Mouse (Mus musculus): ENCODE measurements around the gene Fam160b1. TPM values are rescaled to one million over a fixed set of nuclear protein-coding genes. Genes with fewer than 3 reads are reported as not detected.
A peak's percentile ranks its signal among the peaks of the same experiment; 100 is the strongest.

The Fam160b1 gene
- polyA plus RNA-seq, 1 experiment = 8.0 TPM

- no peak overlapping the region for H3K4me3 ChIP-seq (ENCODE audit: insufficient read depth, low read depth, low read length)
- H3K4me1 ChIP-seq (ENCODE audit: control insufficient read depth, insufficient read depth, low read length) = no peaks in the 10 kb centered on the region; the same call in 1 of the 2 replicates
- 54% methylated on average over 12 of the region's 12 CpGs for WGBS
- peak; percentile 56 for DNase-seq
- no peaks in the 10 kb centered on the region for H3K27me3 ChIP-seq (replicated peaks; ENCODE audit: control insufficient read depth, insufficient read depth, low read length)
- peak; percentile 25; the same call in 1 of the 2 replicates for TF ChIP-seq CTCF (conservative IDR thresholded peaks at IDR 0.05; ENCODE audit: insufficient read depth, insufficient read length, low read depth, low read length)
- TF ChIP-seq POLR2A (IDR thresholded peaks at IDR 0.05; ENCODE audit: low read depth, low read length) = no peak
- H3K27ac ChIP-seq (ENCODE audit: insufficient read depth, low read depth, low read length) = no peak overlapping the region
- H3K36me3 ChIP-seq (ENCODE audit: control insufficient read depth, insufficient read depth, low read length) = no peaks in the 10 kb centered on the region
Observed at GRCm38 (mm10) chr19:57328792-57329191, 31.7 kb upstream of the Fam160b1 start.

DNA sequence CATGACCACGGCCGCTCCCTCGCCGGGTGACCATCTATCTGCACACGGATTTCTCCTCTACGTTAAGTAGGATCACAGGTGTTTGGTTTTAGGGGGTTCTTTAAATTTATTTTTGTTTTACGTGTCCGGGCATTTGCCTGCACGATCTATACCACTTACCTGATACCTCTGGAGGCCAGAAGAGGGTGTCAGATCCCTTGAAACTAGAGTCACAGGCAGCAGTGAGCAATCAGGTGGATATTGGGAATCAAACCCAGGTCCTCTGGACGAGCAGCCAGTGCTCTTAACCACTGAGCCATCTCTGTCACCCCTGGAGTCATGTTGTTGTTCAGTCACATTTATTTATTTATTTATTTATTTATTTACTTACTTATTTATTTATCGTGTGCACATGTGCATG lies 30.2 kb upstream of the Fam160b1 start:
- WGBS = 76% methylated on average over 11 of the region's 11 CpGs
- TF ChIP-seq POLR2A (IDR thresholded peaks at IDR 0.05; ENCODE audit: low read depth, low read length) = no peak
- TF ChIP-seq CTCF (conservative IDR thresholded peaks at IDR 0.05; ENCODE audit: insufficient read depth, insufficient read length, low read depth, low read length) = no peak
- H3K4me1 ChIP-seq (ENCODE audit: control insufficient read depth, insufficient read depth, low read length) = no peaks in the 10 kb centered on the region; the same call in 1 of the 2 replicates

GRCm38 (mm10) chr19:57331237-57331636 lies 29.2 kb upstream of the Fam160b1 start:
- no peaks in the 10 kb centered on the region for H3K36me3 ChIP-seq (ENCODE audit: control insufficient read depth, insufficient read depth, low read length)
- H3K27me3 ChIP-seq (replicated peaks; ENCODE audit: control insufficient read depth, insufficient read depth, low read length) = no peaks in the 10 kb centered on the region
- no peak for TF ChIP-seq POLR2A (IDR thresholded peaks at IDR 0.05; ENCODE audit: low read depth, low read length)
- TF ChIP-seq CTCF (conservative IDR thresholded peaks at IDR 0.05; ENCODE audit: insufficient read depth, insufficient read length, low read depth, low read length) = no peak
- no peak overlapping the region for H3K27ac ChIP-seq (ENCODE audit: insufficient read depth, low read depth, low read length)
- H3K4me3 ChIP-seq (ENCODE audit: insufficient read depth, low read depth, low read length) = no peak overlapping the region
- DNase-seq = no peak
- no peaks in the 10 kb centered on the region for H3K4me1 ChIP-seq (ENCODE audit: control insufficient read depth, insufficient read depth, low read length)
- WGBS = 84% methylated on average over 6 of the region's 6 CpGs

More for the DNA sequence above, 30.2 kb upstream of the Fam160b1 start:
- Histone ChIP-seq H3K27me3 (replicated peaks; ENCODE audit: control insufficient read depth, insufficient read depth, low read length) (no peaks in the 10 kb centered on the region), H3K36me3 (ENCODE audit: control insufficient read depth, insufficient read depth, low read length) (no peaks in the 10 kb centered on the region), H3K27ac (ENCODE audit: insufficient read depth, low read depth, low read length) (no peak overlapping the region), H3K4me3 (ENCODE audit: insufficient read depth, low read depth, low read length) (no peak overlapping the region)
- DNase-seq = no peak

DNA sequence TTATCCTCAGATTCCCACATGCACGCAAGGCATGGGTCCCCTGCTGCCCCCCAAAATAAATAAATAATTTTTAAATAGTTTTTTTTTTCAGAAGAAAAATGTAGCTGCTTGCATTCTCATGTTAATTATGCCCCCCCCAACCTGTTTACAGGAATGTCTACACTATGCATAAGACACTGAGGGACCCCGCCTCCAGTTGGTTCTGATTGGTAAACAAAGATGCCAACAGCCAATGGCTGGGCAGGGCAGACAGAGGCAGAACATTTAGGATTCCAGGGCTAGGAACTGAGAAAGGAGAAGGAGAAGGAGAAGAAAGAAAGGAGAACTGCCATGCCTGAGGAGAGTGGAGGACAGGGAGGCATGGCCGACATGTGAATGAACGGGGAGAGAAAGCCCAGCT lies 27.1 kb upstream of the Fam160b1 start:
- no peak overlapping the region for H3K4me3 ChIP-seq (ENCODE audit: insufficient read depth, low read depth, low read length)
- no peaks in the 10 kb centered on the region for H3K36me3 ChIP-seq (ENCODE audit: control insufficient read depth, insufficient read depth, low read length)
- TF ChIP-seq CTCF (conservative IDR thresholded peaks at IDR 0.05; ENCODE audit: insufficient read depth, insufficient read length, low read depth, low read length) = no peak
- no peak for TF ChIP-seq POLR2A (IDR thresholded peaks at IDR 0.05; ENCODE audit: low read depth, low read length)
- H3K4me1 ChIP-seq (ENCODE audit: control insufficient read depth, insufficient read depth, low read length) = no peaks in the 10 kb centered on the region
- DNase-seq = no peak
- 89% methylated on average over 4 of the region's 4 CpGs for WGBS
- no peaks in the 10 kb centered on the region for H3K27me3 ChIP-seq (replicated peaks; ENCODE audit: control insufficient read depth, insufficient read depth, low read length)
- H3K27ac ChIP-seq (ENCODE audit: insufficient read depth, low read depth, low read length) = no peak overlapping the region

DNA sequence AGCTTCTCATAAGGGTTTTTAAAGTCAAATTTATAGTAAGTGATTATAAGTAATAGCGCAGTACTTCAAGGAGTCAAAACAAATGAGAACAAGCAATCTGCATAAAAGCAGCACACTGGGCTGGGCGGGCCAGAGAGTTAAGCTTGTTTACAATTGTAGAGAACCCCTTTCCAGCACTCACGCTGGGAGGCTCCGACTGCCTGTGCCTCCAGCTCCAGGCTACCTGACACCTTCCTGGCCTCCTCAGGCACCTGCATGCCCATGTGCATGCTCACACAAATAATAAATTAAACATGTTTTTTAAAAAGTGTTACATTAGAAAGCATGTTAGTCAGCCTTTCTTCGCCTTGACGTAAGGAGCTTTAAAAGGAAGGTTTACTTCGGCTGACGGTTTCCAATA lies 25.3 kb upstream of the Fam160b1 start:
- H3K4me3 ChIP-seq (ENCODE audit: insufficient read depth, low read depth, low read length) = no peak overlapping the region
- no peaks in the 10 kb centered on the region for H3K4me1 ChIP-seq (ENCODE audit: control insufficient read depth, insufficient read depth, low read length)
- TF ChIP-seq POLR2A (IDR thresholded peaks at IDR 0.05; ENCODE audit: low read depth, low read length) (no peak), CTCF (conservative IDR thresholded peaks at IDR 0.05; ENCODE audit: insufficient read depth, insufficient read length, low read depth, low read length) (no peak)
- no peaks in the 10 kb centered on the region for H3K27me3 ChIP-seq (replicated peaks; ENCODE audit: control insufficient read depth, insufficient read depth, low read length)
- 81% methylated on average over 8 of the region's 8 CpGs for WGBS
- H3K27ac ChIP-seq (ENCODE audit: insufficient read depth, low read depth, low read length) = no peak overlapping the region
- DNase-seq = no peak
- no peaks in the 10 kb centered on the region for H3K36me3 ChIP-seq (ENCODE audit: control insufficient read depth, insufficient read depth, low read length)

GRCm38 (mm10) chr19:57339281-57339864 lies 21.1 kb upstream of the Fam160b1 start:
- DNase-seq = no peak
- H3K4me1 ChIP-seq (ENCODE audit: control insufficient read depth, insufficient read depth, low read length) = no peaks in the 10 kb centered on the region
- no peaks in the 10 kb centered on the region for H3K36me3 ChIP-seq (ENCODE audit: control insufficient read depth, insufficient read depth, low read length)
- no peak overlapping the region for H3K4me3 ChIP-seq (ENCODE audit: insufficient read depth, low read depth, low read length)
- TF ChIP-seq POLR2A (IDR thresholded peaks at IDR 0.05; ENCODE audit: low read depth, low read length) = no peak
- no peak for TF ChIP-seq CTCF (conservative IDR thresholded peaks at IDR 0.05; ENCODE audit: insufficient read depth, insufficient read length, low read depth, low read length)
- 88% methylated on average over 13 of the region's 13 CpGs for WGBS
- no peaks in the 10 kb centered on the region for H3K27me3 ChIP-seq (replicated peaks; ENCODE audit: control insufficient read depth, insufficient read depth, low read length)
- no peak overlapping the region for H3K27ac ChIP-seq (ENCODE audit: insufficient read depth, low read depth, low read length)

- H3K36me3 ChIP-seq (ENCODE audit: control insufficient read depth, insufficient read depth, low read length) = no peaks in the 10 kb centered on the region
- no peak overlapping the region for H3K27ac ChIP-seq (ENCODE audit: insufficient read depth, low read depth, low read length)
- H3K27me3 ChIP-seq (replicated peaks; ENCODE audit: control insufficient read depth, insufficient read depth, low read length) = no peaks in the 10 kb centered on the region
- H3K4me1 ChIP-seq (ENCODE audit: control insufficient read depth, insufficient read depth, low read length) = no peaks in the 10 kb centered on the region
- TF ChIP-seq CTCF (conservative IDR thresholded peaks at IDR 0.05; ENCODE audit: insufficient read depth, insufficient read length, low read depth, low read length) = no peak
- TF ChIP-seq POLR2A (IDR thresholded peaks at IDR 0.05; ENCODE audit: low read depth, low read length) = no peak
- H3K4me3 ChIP-seq (ENCODE audit: insufficient read depth, low read depth, low read length) = no peak overlapping the region
- DNase-seq = no peak
- 84% methylated on average over 8 of the region's 8 CpGs for WGBS
Observed at GRCm38 (mm10) chr19:57340900-57341742, 19.4 kb upstream of the Fam160b1 start.
